Mouse (Mus musculus) C2C12 (cell line): ENCODE measurements around the gene Wbp4.

ENCODE experiments used
- CTCF ChIP-seq: IDR thresholded peaks from one replicate; pipeline ENCODE4 v1.5.1; 2011; ENCODE audit not compliant: control insufficient read depth, insufficient read depth, insufficient read length
- FOSL1 ChIP-seq: IDR thresholded peaks from one replicate; pipeline ENCODE4 v1.8.0; 2011; ENCODE audit warnings: mild to moderate bottlenecking, low read length; ENCODE audit not compliant: poor library complexity, insufficient read depth, severe bottlenecking
- MAX ChIP-seq: IDR thresholded peaks from one replicate; pipeline ENCODE4 v1.6.1; 2011; ENCODE audit warnings: mild to moderate bottlenecking, control low read depth
- MYOD1 ChIP-seq: IDR thresholded peaks from one replicate; pipeline ENCODE4 v1.6.1; 2011; ENCODE audit warnings: low read depth; ENCODE audit not compliant: control insufficient read depth, insufficient read length
- USF1 ChIP-seq: IDR thresholded peaks from one replicate; pipeline ENCODE4 v1.6.1; 2011; ENCODE audit warnings: low read depth, mild to moderate bottlenecking, control low read depth, moderate library complexity

- TF ChIP-seq USF1 (no peak), MAX (no peak), CTCF (no peak), FOSL1 (no peak), MYOD1 (no peak)
Observed at GRCm38 (mm10) chr14:79460988-79461387, 20.3 kb downstream of the Wbp4 start.
